Mouse (Mus musculus) heart, embryonic 12.5 days (tissue): ENCODE results near the gene Urah. TPM values are rescaled to one million over a fixed set of nuclear protein-coding genes. Genes with fewer than 3 reads are reported as not detected.

Experiments used
- ATAC-seq: fragments of 200-750 bp; cut with Nextera tagmentation; 2 replicates; pipeline ENCODE4 v1.8.0; 2017; ENCODE audit warnings: moderate TSS enrichment, moderate library complexity; ENCODE audit not compliant: insufficient number of reproducible peaks, low FRiP score
- H3K27ac ChIP-seq: fragments of 300-500 bp; sonication (generic); 2 replicates; pipeline ENCODE4 v1.5.1; 2016; ENCODE audit warnings: mild to moderate bottlenecking, moderate library complexity; ENCODE audit not compliant: poor library complexity, severe bottlenecking
- H3K27me3 ChIP-seq: fragments of 300-500 bp; sonication (generic); replicated peaks from 2 replicates; pipeline ENCODE4 v1.6.1; 2016; ENCODE audit warnings: mild to moderate bottlenecking, moderate library complexity
- H3K36me3 ChIP-seq: fragments of 300-500 bp; sonication (generic); 2 replicates; pipeline ENCODE4 v1.6.1; 2016; ENCODE audit warnings: mild to moderate bottlenecking, moderate library complexity
- H3K4me1 ChIP-seq: fragments of 300-500 bp; sonication (generic); replicated peaks from 2 replicates; pipeline ENCODE4 v1.6.1; 2016; ENCODE audit warnings: mild to moderate bottlenecking
- H3K4me2 ChIP-seq: fragments of 300-500 bp; sonication (generic); 2 replicates; pipeline ENCODE4 v1.6.1; 2016; ENCODE audit warnings: mild to moderate bottlenecking, moderate library complexity
- H3K4me3 ChIP-seq: fragments of 300-500 bp; sonication (generic); 2 replicates; pipeline ENCODE4 v1.5.1; 2016; ENCODE audit warnings: mild to moderate bottlenecking
- H3K9ac ChIP-seq: fragments of 300-500 bp; sonication (generic); 2 replicates; pipeline ENCODE4 v1.6.1; 2016; ENCODE audit warnings: mild to moderate bottlenecking, moderate library complexity
- H3K9me3 ChIP-seq: fragments of 300-500 bp; sonication (generic); replicated peaks from 2 replicates; pipeline ENCODE4 v1.6.1; 2016; ENCODE audit warnings: mild to moderate bottlenecking, moderate library complexity
- WGBS: fragments of 180-500 bp; shearing (Covaris S2); methylation state at CpG from one replicate; pipeline ENCODE4 v1.1.7; 2016; 5-methylcytosine and 5-hydroxymethylcytosine counted together
- polyA plus RNA-seq: library from polyadenylated mRNA; unstranded; fragments of >200 nt; fragmentation: Nextera tagmentation; extraction: Ambion mirVana; gene quantifications from 2 replicates; pipeline ENCODE4 v1.2.1, GENCODE M21; 2016

Urah gene
- polyA plus RNA-seq: 0.55 TPM in 1 of 2 replicates, not detected in the other

DNA sequence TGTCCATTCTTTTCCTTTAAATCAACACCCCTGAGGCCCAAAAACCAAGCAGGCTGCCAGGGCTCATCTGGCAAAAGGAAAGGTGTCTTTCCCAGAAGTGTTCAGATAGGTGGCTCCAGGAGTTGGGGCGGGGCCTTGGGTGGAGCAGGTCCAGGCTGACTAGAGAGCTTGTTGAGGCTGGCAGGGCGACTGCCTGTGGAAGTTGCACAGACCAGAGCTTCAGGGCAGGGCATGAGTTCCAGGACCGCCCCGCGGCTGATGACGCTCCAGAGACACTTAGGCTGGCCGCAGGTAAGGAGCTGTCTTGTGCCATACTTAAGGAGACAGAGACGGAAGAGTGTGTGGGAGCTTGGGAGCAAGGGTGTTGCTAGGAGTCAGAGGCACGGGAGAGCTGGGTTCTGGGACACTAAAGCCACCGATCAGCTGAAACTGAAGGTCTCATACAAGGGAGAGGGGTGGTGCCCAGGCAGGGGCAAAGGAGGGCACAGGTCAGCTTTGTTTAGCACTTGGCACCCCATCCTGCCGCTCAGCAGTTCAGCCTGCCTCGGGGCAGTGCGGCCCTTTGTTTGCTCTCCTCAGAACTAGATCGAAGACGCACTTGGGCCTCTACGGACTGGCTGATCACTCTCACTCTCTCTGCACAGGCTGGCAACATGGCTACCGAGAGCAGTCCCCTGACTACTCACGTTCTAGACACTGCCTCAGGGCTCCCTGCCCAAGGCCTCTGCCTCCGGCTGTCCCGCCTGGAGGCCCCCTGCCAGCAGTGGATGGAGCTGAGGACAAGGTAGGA is at the start of gene Urah:
Gene Urah, plus strand, starts transcription at position 51 of the 790 bp plus-strand sequence.
- H3K4me3 ChIP-seq: no peak within 1 kb of the TSS
- H3K4me2 ChIP-seq: no peak within 1 kb of the TSS
- no peaks in the 10 kb centered on the region for H3K36me3 ChIP-seq
- no peak within 1 kb of the TSS for H3K27ac ChIP-seq
- no peaks in the 10 kb centered on the region for H3K9me3 ChIP-seq
- peaks cover 56% of the 10 kb centered on the region for H3K27me3 ChIP-seq
- H3K9ac ChIP-seq: no peak within 1 kb of the TSS
- no peak for ATAC-seq
- WGBS: 36% methylated on average over 20 of the region's 20 CpGs
- no peaks in the 10 kb centered on the region for H3K4me1 ChIP-seq

- Histone ChIP-seq H3K4me3 (no peak within 1 kb of the TSS), H3K27me3 (no peaks in the 10 kb centered on the region), H3K9ac (no peak within 1 kb of the TSS), H3K4me2 (no peak within 1 kb of the TSS), H3K27ac (no peak within 1 kb of the TSS), H3K4me1 (no peaks in the 10 kb centered on the region), H3K9me3 (no peaks in the 10 kb centered on the region; the same call in 1 of the 2 replicates), H3K36me3 (no peaks in the 10 kb centered on the region)
- ATAC-seq: no peak
- WGBS: 69% methylated on average over 33 of the region's 33 CpGs
These were observed 47.3 kb upstream of the Urah start, which contains the start of gene Syce1 for GRCm38 (mm10) chr7:140787406-140788052. Syce1 (minus strand) TSS chr7:140787852.

DNA sequence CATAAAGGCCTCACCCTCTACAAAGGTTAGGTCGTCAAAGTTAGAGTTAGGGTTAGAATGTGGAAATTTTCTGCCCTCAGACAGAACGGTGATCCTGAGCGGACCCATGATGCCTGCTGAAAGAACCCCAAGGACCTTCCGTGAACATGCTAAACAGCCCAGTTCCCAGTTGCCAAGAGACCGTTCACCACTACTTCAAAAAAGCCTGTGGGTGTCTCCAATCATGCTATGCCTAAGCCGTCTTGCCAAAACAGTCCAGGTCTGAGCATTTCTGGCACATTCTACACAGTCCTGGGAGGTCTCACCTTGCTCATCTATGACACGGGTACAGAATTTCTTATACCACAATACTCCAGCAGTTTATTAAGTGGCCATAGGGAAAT is 46.8 kb upstream of the Urah start:
- no peaks in the 10 kb centered on the region for H3K27me3 ChIP-seq
- no peak overlapping the region for H3K4me2 ChIP-seq
- H3K4me3 ChIP-seq: no peak overlapping the region
- ATAC-seq: no peak
- H3K27ac ChIP-seq: no peak overlapping the region
- no peaks in the 10 kb centered on the region for H3K4me1 ChIP-seq
- H3K36me3 ChIP-seq: no peaks in the 10 kb centered on the region
- WGBS: 81% methylated on average over 7 of the region's 7 CpGs
- no peak overlapping the region for H3K9ac ChIP-seq
- no peaks in the 10 kb centered on the region; the same call in 1 of the 2 replicates for H3K9me3 ChIP-seq

DNA sequence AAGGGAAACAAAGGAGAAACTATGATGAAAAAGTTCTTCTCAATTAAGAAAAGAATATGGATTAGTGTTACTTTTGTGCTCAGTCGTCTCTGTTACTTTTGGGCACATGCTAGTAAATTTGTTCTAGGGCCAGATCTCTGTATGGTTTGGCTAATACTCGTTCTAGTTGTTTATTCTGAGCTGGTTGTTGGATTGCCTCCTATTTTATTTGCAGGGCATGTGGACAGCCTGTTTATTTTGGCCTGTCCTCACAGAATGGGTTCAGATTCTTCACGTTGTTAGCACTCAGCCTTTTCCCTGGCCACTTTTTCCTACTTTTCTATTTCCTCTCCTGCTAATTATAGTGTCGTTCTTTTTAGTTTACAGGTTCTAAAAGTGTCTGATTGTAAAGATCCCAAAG is 41.3 kb upstream of the Urah start:
- H3K27ac ChIP-seq: no peak overlapping the region
- ATAC-seq: no peak
- H3K9ac ChIP-seq: no peak overlapping the region
- H3K36me3 ChIP-seq: no peaks in the 10 kb centered on the region
- H3K4me3 ChIP-seq: no peak overlapping the region
- WGBS: 60% methylated on average over 4 of the region's 4 CpGs
- H3K4me2 ChIP-seq: no peak overlapping the region
- H3K9me3 ChIP-seq: no peaks in the 10 kb centered on the region; the same call in 1 of the 2 replicates
- no peaks in the 10 kb centered on the region for H3K27me3 ChIP-seq
- H3K4me1 ChIP-seq: no peaks in the 10 kb centered on the region

- H3K27ac ChIP-seq: no peak overlapping the region
- H3K36me3 ChIP-seq: no peaks in the 10 kb centered on the region
- no peak overlapping the region for H3K9ac ChIP-seq
- H3K4me3 ChIP-seq: no peak overlapping the region
- H3K9me3 ChIP-seq: no peaks in the 10 kb centered on the region
- WGBS: 72% methylated on average over 3 of the region's 3 CpGs
- no peak for ATAC-seq
- no peak overlapping the region for H3K4me2 ChIP-seq
- H3K27me3 ChIP-seq: no peaks in the 10 kb centered on the region
- H3K4me1 ChIP-seq: no peaks in the 10 kb centered on the region
These were observed 37.2 kb upstream of the Urah start for GRCm38 (mm10) chr7:140797619-140798018.

GRCm38 (mm10) chr7:140798212-140798611 is 36.6 kb upstream of the Urah start:
- Histone ChIP-seq H3K9me3 (no peaks in the 10 kb centered on the region), H3K4me1 (no peaks in the 10 kb centered on the region), H3K4me3 (no peak overlapping the region), H3K9ac (no peak overlapping the region), H3K36me3 (no peaks in the 10 kb centered on the region), H3K27me3 (no peaks in the 10 kb centered on the region), H3K4me2 (no peak overlapping the region), H3K27ac (no peak overlapping the region)
- ATAC-seq: no peak
- 64% methylated on average over 2 of the region's 2 CpGs for WGBS

- no peaks in the 10 kb centered on the region for H3K9me3 ChIP-seq
- no peak overlapping the region for H3K4me2 ChIP-seq
- no peaks in the 10 kb centered on the region for H3K27me3 ChIP-seq
- H3K27ac ChIP-seq: no peak overlapping the region
- no peaks in the 10 kb centered on the region for H3K4me1 ChIP-seq
- H3K9ac ChIP-seq: no peak overlapping the region
- WGBS: 72% methylated on average over 6 of the region's 6 CpGs
- no peak overlapping the region for H3K4me3 ChIP-seq
- ATAC-seq: no peak
- H3K36me3 ChIP-seq: no peaks in the 10 kb centered on the region
These were observed 32.2 kb upstream of the Urah start for GRCm38 (mm10) chr7:140802629-140803028.

DNA sequence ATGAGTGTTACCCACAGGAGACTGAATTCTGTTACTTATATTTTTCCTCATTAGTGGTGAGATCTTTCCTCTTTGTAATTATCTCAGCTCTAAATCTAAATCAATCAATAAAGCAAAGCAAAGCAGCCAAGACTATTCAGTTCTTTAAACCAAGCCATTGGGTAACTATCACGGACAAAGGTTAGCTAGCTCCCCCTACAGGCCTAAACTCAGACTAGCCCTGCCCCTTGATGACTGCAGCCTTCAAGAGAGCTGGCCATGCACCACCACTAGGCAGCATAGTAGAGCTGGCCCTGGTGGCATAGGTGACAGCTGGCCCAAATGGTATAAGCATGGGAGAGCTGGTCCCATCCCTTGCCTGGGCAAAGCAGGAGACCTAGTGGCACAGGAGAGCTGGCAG is 29.1 kb upstream of the Urah start:
- Histone ChIP-seq H3K9ac (no peak overlapping the region), H3K9me3 (no peaks in the 10 kb centered on the region), H3K27ac (no peak overlapping the region), H3K4me2 (no peak overlapping the region), H3K27me3 (no peaks in the 10 kb centered on the region), H3K36me3 (no peaks in the 10 kb centered on the region), H3K4me1 (no peaks in the 10 kb centered on the region), H3K4me3 (no peak overlapping the region)
- no peak for ATAC-seq
- WGBS: 12% methylated on average over 1 of the region's 1 CpGs

DNA sequence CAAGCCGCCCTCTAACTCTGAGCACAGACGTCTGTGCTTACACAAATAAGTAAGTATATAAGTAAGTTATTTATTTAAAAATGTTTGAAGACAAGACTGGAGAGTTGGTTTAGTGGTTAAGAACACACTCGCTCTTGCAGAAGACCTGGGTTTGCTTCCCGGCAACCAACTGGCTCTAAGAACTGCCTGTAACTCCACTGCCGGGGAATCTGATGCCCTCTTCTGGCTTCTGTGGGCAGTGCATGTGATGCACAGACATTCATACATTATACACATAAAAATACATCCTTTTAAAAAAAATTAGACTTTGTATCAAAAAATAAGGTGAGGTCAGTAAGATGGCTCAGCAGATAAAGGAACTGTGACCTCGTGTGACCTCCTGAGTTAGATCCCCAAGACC is 24.3 kb upstream of the Urah start:
- WGBS: 88% methylated on average over 6 of the region's 6 CpGs
- Histone ChIP-seq H3K27me3 (no peaks in the 10 kb centered on the region), H3K4me1 (no peaks in the 10 kb centered on the region), H3K4me2 (no peak overlapping the region), H3K9ac (no peak overlapping the region), H3K9me3 (no peaks in the 10 kb centered on the region), H3K36me3 (peaks cover 9% of the 10 kb centered on the region), H3K27ac (no peak overlapping the region), H3K4me3 (no peak overlapping the region)
- ATAC-seq: no peak

- Histone ChIP-seq H3K9ac (no peak overlapping the region), H3K4me3 (no peak overlapping the region), H3K4me1 (no peaks in the 10 kb centered on the region), H3K4me2 (no peak overlapping the region), H3K27me3 (no peaks in the 10 kb centered on the region), H3K36me3 (peaks cover 9% of the 10 kb centered on the region), H3K27ac (no peak overlapping the region), H3K9me3 (no peaks in the 10 kb centered on the region)
- 88% methylated on average over 13 of the region's 13 CpGs for WGBS
- no peak for ATAC-seq
These were observed 23.1 kb upstream of the Urah start for GRCm38 (mm10) chr7:140811714-140812113.

DNA sequence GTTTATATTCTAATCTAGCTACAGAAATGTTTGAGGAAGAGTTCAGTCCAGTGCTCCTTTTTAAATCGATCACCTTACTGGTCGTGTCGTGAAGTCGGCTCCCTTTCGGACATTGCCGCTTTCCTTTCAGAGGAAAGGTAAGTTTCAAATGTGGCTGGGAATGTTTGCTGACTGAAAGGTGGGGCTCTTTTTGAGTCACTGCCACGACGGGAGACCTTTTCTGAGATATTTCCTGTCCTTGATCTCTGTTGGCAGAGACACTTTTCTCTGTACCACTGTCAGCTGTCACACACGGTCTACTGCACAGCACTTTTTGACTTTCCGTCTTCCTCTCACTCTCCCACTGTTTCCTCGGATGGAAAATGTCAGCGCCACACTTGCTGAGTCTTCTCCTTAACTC is 22.0 kb upstream of the Urah start:
- H3K9ac ChIP-seq: no peak overlapping the region
- H3K27ac ChIP-seq: no peak overlapping the region
- H3K36me3 ChIP-seq: peaks cover 9% of the 10 kb centered on the region
- H3K9me3 ChIP-seq: no peaks in the 10 kb centered on the region
- no peaks in the 10 kb centered on the region for H3K27me3 ChIP-seq
- H3K4me1 ChIP-seq: no peaks in the 10 kb centered on the region
- H3K4me2 ChIP-seq: no peak overlapping the region
- 83% methylated on average over 12 of the region's 12 CpGs for WGBS
- H3K4me3 ChIP-seq: no peak overlapping the region
- no peak for ATAC-seq
